Mouse (Mus musculus) limb, embryonic 14.5 days (tissue): ENCODE measurements around the gene Brip1. TPM values are rescaled to one million over a fixed set of nuclear protein-coding genes. Genes with fewer than 3 reads are reported as not detected.

Experiments
- ATAC-seq: fragments of 200-750 bp; cut with Nextera tagmentation; 2 replicates; pipeline ENCODE4 v1.8.0; 2017; ENCODE audit warnings: low read depth, moderate number of reproducible peaks, moderate TSS enrichment; ENCODE audit not compliant: low FRiP score
- DNase-seq: peaks from one replicate; pipeline ENCODE4 v3.0.0-alpha.2; 2015; ENCODE audit warnings: low spot score
- H3K27ac ChIP-seq: fragments of 300-500 bp; sonication (generic); replicated peaks from 2 replicates; pipeline ENCODE4 v1.5.1; 2014; ENCODE audit warnings: low read depth, mild to moderate bottlenecking, low read length, moderate library complexity, mixed read lengths
- H3K27me3 ChIP-seq: fragments of 300-500 bp; sonication (generic); 2 replicates; pipeline ENCODE4 v1.6.1; 2014; ENCODE audit warnings: low read length, mixed read lengths; ENCODE audit not compliant: control insufficient read depth, insufficient read depth
- H3K36me3 ChIP-seq: fragments of 300-500 bp; sonication (generic); 2 replicates; pipeline ENCODE4 v1.6.1; 2014; ENCODE audit warnings: mild to moderate bottlenecking, low read length, moderate library complexity, mixed read lengths; ENCODE audit not compliant: control insufficient read depth, insufficient read depth
- H3K4me1 ChIP-seq: fragments of 300-500 bp; sonication (generic); 2 replicates; pipeline ENCODE4 v1.6.1; 2014; ENCODE audit warnings: antibody characterized with exemption, low read length, mixed read lengths; ENCODE audit not compliant: control insufficient read depth, insufficient read depth
- H3K4me2 ChIP-seq: fragments of 300-500 bp; sonication (generic); replicated peaks from 2 replicates; pipeline ENCODE4 v1.6.1; 2014; ENCODE audit warnings: low read depth, mild to moderate bottlenecking, low read length, moderate library complexity; ENCODE audit not compliant: severe bottlenecking
- H3K4me3 ChIP-seq: fragments of 300-500 bp; sonication (generic); replicated peaks from 2 replicates; pipeline ENCODE4 v1.5.1; 2014; ENCODE audit warnings: low read length
- H3K9ac ChIP-seq: fragments of 300-500 bp; sonication (generic); 2 replicates; pipeline ENCODE4 v1.6.1; 2014; ENCODE audit warnings: mild to moderate bottlenecking, low read depth, low read length, moderate library complexity; ENCODE audit not compliant: severe bottlenecking
- H3K9me3 ChIP-seq: fragments of 300-500 bp; sonication (generic); 2 replicates; pipeline ENCODE4 v1.6.1; 2016; ENCODE audit warnings: low read length; ENCODE audit not compliant: control insufficient read depth
- POLR2A ChIP-seq: fragments of 200-500 bp; IDR thresholded peaks from 2 replicates; pipeline ENCODE4 v1.8.0; 2012; ENCODE audit warnings: inconsistent platforms, mild to moderate bottlenecking, moderate library complexity, borderline replicate concordance; ENCODE audit not compliant: insufficient read depth, insufficient read length; ENCODE audit errors: extremely low read depth
- WGBS: fragments of 180-500 bp; shearing (Covaris S2); extraction: QIAGEN DNeasy Blood & Tissue Kit; methylation state at CpG from one replicate; pipeline ENCODE4 v1.1.7; 2014; 5-methylcytosine and 5-hydroxymethylcytosine counted together
- polyA plus RNA-seq, 2 experiments: library from polyadenylated mRNA; depleted of rRNA in 1 of 2; stranded (reverse) in 1 of 2; unstranded in 1 of 2; fragments of >200 nt; fragmentation: Nextera tagmentation in 1 of 2; extraction: Ambion mirVana in 1 of 2; gene quantifications; 2 replicates each; pipeline versions ENCODE4 v1.2.1 to v1.2.3; 2012 to 2014

Gene Brip1
- polyA plus RNA-seq, 2 experiments, result 5.1 to 8.8 TPM

- 83% methylated on average over 1 of the region's 1 CpGs for WGBS
- no peak for DNase-seq
- Histone ChIP-seq H3K4me2 (no peak overlapping the region), H3K27ac (no peak overlapping the region), H3K9ac (no peak overlapping the region), H3K9me3 (no peaks in the 10 kb centered on the region), H3K27me3 (no peaks in the 10 kb centered on the region), H3K36me3 (peaks cover 60% of the 10 kb centered on the region), H3K4me1 (no peaks in the 10 kb centered on the region), H3K4me3 (no peak overlapping the region)
- TF ChIP-seq POLR2A, result no peak
- no peak for ATAC-seq
These were observed 10.8 kb upstream of the Brip1 start for GRCm38 (mm10) chr11:86211803-86212202.

GRCm38 (mm10) chr11:86209123-86209522 is 8.1 kb upstream of the Brip1 start:
- 89% methylated on average over 2 of the region's 2 CpGs for WGBS
- TF ChIP-seq POLR2A, result no peak
- Histone ChIP-seq H3K4me1 (no peaks in the 10 kb centered on the region), H3K27me3 (no peaks in the 10 kb centered on the region), H3K4me2 (no peak overlapping the region), H3K9ac (no peak overlapping the region), H3K36me3 (peaks cover 69% of the 10 kb centered on the region), H3K9me3 (peaks cover 16% of the 10 kb centered on the region), H3K4me3 (no peak overlapping the region), H3K27ac (no peak overlapping the region)
- ATAC-seq (no peak), DNase-seq (no peak)

- H3K4me3 ChIP-seq, result no peak overlapping the region
- peaks cover 61% of the 10 kb centered on the region for H3K36me3 ChIP-seq
- ATAC-seq (no peak), DNase-seq (no peak)
- H3K27ac ChIP-seq, result no peak overlapping the region
- WGBS, result 98% methylated on average over 4 of the region's 4 CpGs
- no peaks in the 10 kb centered on the region for H3K27me3 ChIP-seq
- no peak for TF ChIP-seq POLR2A
- no peak overlapping the region for H3K4me2 ChIP-seq
- H3K9ac ChIP-seq, result no peak overlapping the region
- peaks cover 19% of the 10 kb centered on the region for H3K9me3 ChIP-seq
- H3K4me1 ChIP-seq, result peaks cover 5% of the 10 kb centered on the region; the same call in 1 of the 2 replicates
These were observed 4.9 kb upstream of the Brip1 start for GRCm38 (mm10) chr11:86205876-86206275.

- H3K9ac ChIP-seq, result no peak overlapping the region
- no peak overlapping the region for H3K4me3 ChIP-seq
- no peak overlapping the region for H3K4me2 ChIP-seq
- ATAC-seq, result no peak
- TF ChIP-seq POLR2A, result no peak
- peaks cover 61% of the 10 kb centered on the region for H3K36me3 ChIP-seq
- WGBS, result 98% methylated on average over 5 of the region's 5 CpGs
- peaks cover 6% of the 10 kb centered on the region; the same call in 1 of the 2 replicates for H3K4me1 ChIP-seq
- H3K27me3 ChIP-seq, result no peaks in the 10 kb centered on the region
- no peak overlapping the region for H3K27ac ChIP-seq
- peaks cover 19% of the 10 kb centered on the region for H3K9me3 ChIP-seq
- no peak for DNase-seq
These were observed 4.0 kb upstream of the Brip1 start for GRCm38 (mm10) chr11:86205031-86205430.

- DNase-seq, result no peak
- H3K9ac ChIP-seq, result peak overlapping the region; percentile 86
- peak overlapping the region; percentile 81 for H3K4me3 ChIP-seq
- ATAC-seq, result no peak
- H3K27me3 ChIP-seq, result no peaks in the 10 kb centered on the region
- peak overlapping the region; percentile 91 for H3K27ac ChIP-seq
- peaks cover 47% of the 10 kb centered on the region for H3K36me3 ChIP-seq
- peaks cover 19% of the 10 kb centered on the region for H3K9me3 ChIP-seq
- WGBS, result 54% methylated on average over 16 of the region's 16 CpGs
- peaks cover 8% of the 10 kb centered on the region; the same call in 1 of the 2 replicates for H3K4me1 ChIP-seq
- TF ChIP-seq POLR2A, result no peak
- H3K4me2 ChIP-seq, result peak overlapping the region; percentile 53
These were observed 1.1 kb upstream of the Brip1 start for GRCm38 (mm10) chr11:86201901-86202675.
